Mouse (Mus musculus): Measurements from ENCODE around the gene Cdh6. TPM values are rescaled to one million over a fixed set of nuclear protein-coding genes. Genes with fewer than 3 reads are reported as not detected.
A peak's percentile ranks its signal among the peaks of the same experiment; 100 is the strongest.

The Cdh6 gene
- polyA plus RNA-seq, 1 experiment from 2014 or later = 11.4 TPM

DNA sequence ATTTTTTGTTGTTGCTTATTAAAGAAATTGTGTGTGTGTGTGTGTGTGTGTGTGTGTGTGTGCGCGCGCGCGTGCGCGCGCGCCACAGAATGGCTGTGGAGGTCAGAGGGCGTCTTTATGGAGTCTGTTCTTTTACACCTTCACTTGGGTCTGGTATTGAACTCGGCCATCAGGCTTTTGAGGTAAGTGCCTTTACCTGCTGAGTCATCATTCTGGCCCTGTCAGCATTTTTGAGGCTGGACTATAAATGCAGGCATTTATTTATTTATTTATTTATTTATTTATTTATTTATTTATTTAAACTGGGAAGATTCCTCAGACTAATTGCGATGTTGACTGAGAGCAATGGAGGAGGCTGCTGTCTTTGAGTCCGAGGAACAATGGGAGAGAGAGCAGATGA lies 109.8 kb downstream of the Cdh6 start:
- H3K36me3 ChIP-seq (ENCODE audit: control insufficient read depth, insufficient read depth, low read length) = no peaks in the 10 kb centered on the region
- H3K4me3 ChIP-seq (replicated peaks; ENCODE audit: low read depth, low read length) = no peak overlapping the region
- ATAC-seq (ENCODE audit: low FRiP score, low TSS enrichment) (no peak), DNase-seq (no peak)
- H3K27me3 ChIP-seq (ENCODE audit: control insufficient read depth, insufficient read depth, low read length) = no peaks in the 10 kb centered on the region
- no peak overlapping the region for H3K27ac ChIP-seq (replicated peaks; ENCODE audit: low read depth, low read length)
- no peak overlapping the region for H3K9ac ChIP-seq (replicated peaks; ENCODE audit: low read length)
- H3K4me2 ChIP-seq (ENCODE audit: low read length) = no peak overlapping the region
- 96% methylated on average over 13 of the region's 13 CpGs for WGBS
- no peaks in the 10 kb centered on the region for H3K9me3 ChIP-seq (ENCODE audit: control insufficient read depth, low read length)
- H3K4me1 ChIP-seq (ENCODE audit: control insufficient read depth, insufficient read depth, low read length) = peaks cover 4% of the 10 kb centered on the region; the same call in 1 of the 2 replicates

DNA sequence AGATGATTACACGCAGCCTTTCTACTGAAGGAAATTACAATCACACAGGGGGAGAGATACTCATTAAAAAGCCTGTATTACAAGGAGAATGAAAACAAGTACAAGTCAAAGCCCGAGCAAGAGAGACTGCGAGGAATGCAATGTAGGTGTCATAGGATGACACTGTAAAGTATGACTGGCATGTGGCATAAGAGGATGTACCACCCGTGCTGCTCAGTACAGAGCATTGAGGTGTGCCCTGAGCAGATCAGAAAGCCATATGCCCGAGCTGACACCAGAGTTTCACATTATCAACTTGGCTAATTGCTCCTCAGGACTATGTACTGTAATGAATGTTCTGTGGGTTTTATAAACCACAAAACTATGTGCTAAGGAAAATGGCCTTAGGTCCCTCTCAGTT lies 115.7 kb downstream of the Cdh6 start:
- Histone ChIP-seq H3K27ac (replicated peaks; ENCODE audit: low read depth, low read length) (no peak overlapping the region), H3K36me3 (ENCODE audit: control insufficient read depth, insufficient read depth, low read length) (peaks cover 1% of the 10 kb centered on the region; the same call in 1 of the 2 replicates), H3K9me3 (ENCODE audit: control insufficient read depth, low read length) (no peaks in the 10 kb centered on the region), H3K9ac (replicated peaks; ENCODE audit: low read length) (no peak overlapping the region), H3K4me2 (ENCODE audit: low read length) (no peak overlapping the region), H3K4me3 (replicated peaks; ENCODE audit: low read depth, low read length) (no peak overlapping the region), H3K27me3 (ENCODE audit: control insufficient read depth, insufficient read depth, low read length) (no peaks in the 10 kb centered on the region), H3K4me1 (ENCODE audit: control insufficient read depth, insufficient read depth, low read length) (no peaks in the 10 kb centered on the region)
- WGBS = 65% methylated on average over 5 of the region's 5 CpGs
- ATAC-seq (ENCODE audit: low FRiP score, low TSS enrichment) (no peak), DNase-seq (no peak)

- no peak overlapping the region for H3K9ac ChIP-seq (replicated peaks; ENCODE audit: low read length)
- DNase-seq = no peak
- H3K9me3 ChIP-seq (ENCODE audit: control insufficient read depth, low read length) = no peaks in the 10 kb centered on the region
- 52% methylated on average over 10 of the region's 10 CpGs for WGBS
- peaks cover 3% of the 10 kb centered on the region; the same call in 1 of the 2 replicates for H3K36me3 ChIP-seq (ENCODE audit: control insufficient read depth, insufficient read depth, low read length)
- H3K4me3 ChIP-seq (replicated peaks; ENCODE audit: low read depth, low read length) = no peak overlapping the region
- H3K27ac ChIP-seq (replicated peaks; ENCODE audit: low read depth, low read length) = no peak overlapping the region
- H3K4me2 ChIP-seq (ENCODE audit: low read length) = no peak overlapping the region
- H3K4me1 ChIP-seq (ENCODE audit: control insufficient read depth, insufficient read depth, low read length) = no peaks in the 10 kb centered on the region
- H3K27me3 ChIP-seq (ENCODE audit: control insufficient read depth, insufficient read depth, low read length) = no peaks in the 10 kb centered on the region
- 0 out of 2 replicates have a peak, but pooled peaks have one; percentile 24 for ATAC-seq (ENCODE audit: low FRiP score, low TSS enrichment)
Measured at GRCm38 (mm10) chr15:13057302-13057701, 116.2 kb downstream of the Cdh6 start.

DNA sequence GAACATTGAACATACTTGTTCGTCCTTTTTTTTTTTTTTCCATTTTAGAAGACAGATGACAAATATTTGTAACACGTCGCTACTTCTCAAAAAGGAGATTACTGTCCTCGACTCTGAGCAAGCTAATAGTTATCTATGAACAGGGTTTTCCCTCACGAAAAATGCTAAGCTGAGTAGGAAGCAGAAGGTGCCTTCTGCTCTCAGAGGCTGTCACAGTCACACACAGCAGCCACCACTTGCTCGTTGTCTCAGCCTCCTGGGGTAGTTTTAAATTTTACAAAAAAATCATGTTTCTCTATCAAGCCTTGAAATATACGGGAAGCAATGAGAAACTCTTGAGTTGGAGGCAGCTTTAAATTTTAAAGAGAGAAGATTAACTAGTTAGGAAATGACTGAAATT lies 125.6 kb downstream of the Cdh6 start:
- Histone ChIP-seq H3K27me3 (ENCODE audit: control insufficient read depth, insufficient read depth, low read length) (no peaks in the 10 kb centered on the region), H3K36me3 (ENCODE audit: control insufficient read depth, insufficient read depth, low read length) (peaks cover 8% of the 10 kb centered on the region; the same call in 1 of the 2 replicates), H3K9ac (replicated peaks; ENCODE audit: low read length) (no peak overlapping the region), H3K4me2 (ENCODE audit: low read length) (no peak overlapping the region), H3K4me1 (ENCODE audit: control insufficient read depth, insufficient read depth, low read length) (no peaks in the 10 kb centered on the region), H3K27ac (replicated peaks; ENCODE audit: low read depth, low read length) (no peak overlapping the region), H3K4me3 (replicated peaks; ENCODE audit: low read depth, low read length) (no peak overlapping the region), H3K9me3 (ENCODE audit: control insufficient read depth, low read length) (no peaks in the 10 kb centered on the region)
- DNase-seq (no peak), ATAC-seq (ENCODE audit: low FRiP score, low TSS enrichment) (no peak)
- 82% methylated on average over 7 of the region's 7 CpGs for WGBS

GRCm38 (mm10) chr15:13034436-13034835 lies 139.0 kb downstream of the Cdh6 start:
- no peak overlapping the region for H3K27ac ChIP-seq (replicated peaks; ENCODE audit: low read depth, low read length)
- no peaks in the 10 kb centered on the region for H3K9me3 ChIP-seq (ENCODE audit: control insufficient read depth, low read length)
- H3K27me3 ChIP-seq (ENCODE audit: control insufficient read depth, insufficient read depth, low read length) = no peaks in the 10 kb centered on the region
- no peak overlapping the region for H3K9ac ChIP-seq (replicated peaks; ENCODE audit: low read length)
- H3K36me3 ChIP-seq (ENCODE audit: control insufficient read depth, insufficient read depth, low read length) = no peaks in the 10 kb centered on the region
- no peak for ATAC-seq (ENCODE audit: low FRiP score, low TSS enrichment)
- peak; percentile 11 for DNase-seq
- H3K4me2 ChIP-seq (ENCODE audit: low read length) = no peak overlapping the region
- H3K4me1 ChIP-seq (ENCODE audit: control insufficient read depth, insufficient read depth, low read length) = no peaks in the 10 kb centered on the region
- WGBS = 74% methylated on average over 16 of the region's 16 CpGs
- no peak overlapping the region for H3K4me3 ChIP-seq (replicated peaks; ENCODE audit: low read depth, low read length)

DNA sequence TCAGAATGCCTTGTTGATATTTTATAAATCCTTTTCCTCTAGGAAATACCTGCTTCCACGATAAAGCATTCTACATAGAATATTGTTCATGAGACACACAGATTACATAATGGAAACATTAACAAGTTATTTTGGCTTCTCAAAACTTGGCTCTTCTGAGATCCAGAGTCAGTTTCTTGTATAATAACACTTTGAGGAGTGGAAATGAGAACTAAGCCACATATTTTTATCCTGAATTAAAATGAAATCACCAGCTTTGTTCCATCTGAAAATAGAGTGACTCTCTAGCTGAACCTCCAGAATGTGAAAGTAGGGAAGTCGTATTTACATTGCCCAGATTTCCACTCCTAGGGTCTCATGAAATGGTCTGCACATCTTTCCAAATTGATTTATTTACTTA lies 142.8 kb downstream of the Cdh6 start:
- no peak for ATAC-seq (ENCODE audit: low FRiP score, low TSS enrichment)
- Histone ChIP-seq H3K27ac (replicated peaks; ENCODE audit: low read depth, low read length) (no peak overlapping the region), H3K4me2 (ENCODE audit: low read length) (no peak overlapping the region), H3K9me3 (ENCODE audit: control insufficient read depth, low read length) (no peaks in the 10 kb centered on the region), H3K9ac (replicated peaks; ENCODE audit: low read length) (no peak overlapping the region), H3K27me3 (ENCODE audit: control insufficient read depth, insufficient read depth, low read length) (no peaks in the 10 kb centered on the region), H3K4me3 (replicated peaks; ENCODE audit: low read depth, low read length) (no peak overlapping the region), H3K4me1 (ENCODE audit: control insufficient read depth, insufficient read depth, low read length) (no peaks in the 10 kb centered on the region), H3K36me3 (ENCODE audit: control insufficient read depth, insufficient read depth, low read length) (no peaks in the 10 kb centered on the region)
- DNase-seq = no peak
- WGBS = 89% methylated on average over 2 of the region's 2 CpGs

DNA sequence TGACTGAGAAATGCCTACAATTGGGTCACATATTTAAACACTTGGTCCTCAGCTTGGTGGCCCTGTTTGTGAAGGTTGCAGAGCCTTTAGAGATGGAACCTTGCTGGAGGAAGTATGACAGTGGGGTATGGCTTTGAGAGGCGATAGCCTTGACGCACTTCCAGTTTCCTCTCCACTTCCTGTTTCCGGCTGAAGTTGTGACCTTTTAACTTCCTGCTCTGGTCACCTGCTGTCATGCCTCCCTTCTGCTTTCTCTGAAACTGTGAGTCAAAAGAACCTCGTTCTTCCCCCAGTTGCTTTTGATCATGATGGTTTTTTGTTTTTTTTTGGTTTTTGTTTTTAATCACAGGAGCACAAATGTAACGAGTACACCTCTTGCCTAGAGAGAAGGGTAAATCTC lies 146.0 kb downstream of the Cdh6 start:
- Histone ChIP-seq H3K27me3 (ENCODE audit: control insufficient read depth, insufficient read depth, low read length) (no peaks in the 10 kb centered on the region), H3K4me1 (ENCODE audit: control insufficient read depth, insufficient read depth, low read length) (no peaks in the 10 kb centered on the region), H3K36me3 (ENCODE audit: control insufficient read depth, insufficient read depth, low read length) (no peaks in the 10 kb centered on the region), H3K27ac (replicated peaks; ENCODE audit: low read depth, low read length) (no peak overlapping the region), H3K9ac (replicated peaks; ENCODE audit: low read length) (no peak overlapping the region), H3K4me2 (ENCODE audit: low read length) (no peak overlapping the region), H3K9me3 (ENCODE audit: control insufficient read depth, low read length) (no peaks in the 10 kb centered on the region), H3K4me3 (replicated peaks; ENCODE audit: low read depth, low read length) (no peak overlapping the region)
- no peak for DNase-seq
- WGBS = 85% methylated on average over 5 of the region's 5 CpGs
- ATAC-seq (ENCODE audit: low FRiP score, low TSS enrichment) = no peak

GRCm38 (mm10) chr15:13016756-13017357 lies 156.6 kb downstream of the Cdh6 start:
- 87% methylated on average over 2 of the region's 2 CpGs for WGBS
- Histone ChIP-seq H3K36me3 (ENCODE audit: control insufficient read depth, insufficient read depth, low read length) (no peaks in the 10 kb centered on the region), H3K9me3 (ENCODE audit: control insufficient read depth, low read length) (peaks cover 6% of the 10 kb centered on the region; the same call in 1 of the 2 replicates), H3K9ac (replicated peaks; ENCODE audit: low read length) (no peak overlapping the region), H3K27me3 (ENCODE audit: control insufficient read depth, insufficient read depth, low read length) (no peaks in the 10 kb centered on the region), H3K4me3 (replicated peaks; ENCODE audit: low read depth, low read length) (no peak overlapping the region), H3K4me2 (ENCODE audit: low read length) (no peak overlapping the region), H3K4me1 (ENCODE audit: control insufficient read depth, insufficient read depth, low read length) (no peaks in the 10 kb centered on the region), H3K27ac (replicated peaks; ENCODE audit: low read depth, low read length) (no peak overlapping the region)
- DNase-seq = no peak
- no peak for ATAC-seq (ENCODE audit: low FRiP score, low TSS enrichment)

DNA sequence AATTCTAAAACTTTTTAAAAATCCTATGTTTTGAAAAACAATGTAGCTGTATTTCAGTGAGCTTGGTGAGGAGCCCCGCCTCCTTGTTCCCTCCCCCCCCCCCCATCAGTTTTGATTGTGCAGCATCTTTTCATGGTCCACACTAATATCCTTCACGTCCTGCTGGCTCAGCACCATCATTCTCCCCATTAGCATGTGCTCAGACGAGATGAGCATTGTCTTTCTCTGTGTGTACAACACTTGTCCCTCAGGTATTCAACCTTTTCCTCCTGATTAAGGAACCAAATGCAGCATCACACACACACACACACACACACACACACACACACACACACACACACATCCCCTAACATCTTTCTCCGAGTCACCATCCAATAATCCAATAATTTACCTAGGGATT lies 164.7 kb downstream of the Cdh6 start:
- H3K4me2 ChIP-seq (ENCODE audit: low read length) = no peak overlapping the region
- no peak overlapping the region for H3K4me3 ChIP-seq (replicated peaks; ENCODE audit: low read depth, low read length)
- no peaks in the 10 kb centered on the region for H3K36me3 ChIP-seq (ENCODE audit: control insufficient read depth, insufficient read depth, low read length)
- 56% methylated on average over 4 of the region's 4 CpGs for WGBS
- no peaks in the 10 kb centered on the region for H3K4me1 ChIP-seq (ENCODE audit: control insufficient read depth, insufficient read depth, low read length)
- H3K9me3 ChIP-seq (ENCODE audit: control insufficient read depth, low read length) = no peaks in the 10 kb centered on the region
- no peak for DNase-seq
- H3K27me3 ChIP-seq (ENCODE audit: control insufficient read depth, insufficient read depth, low read length) = no peaks in the 10 kb centered on the region
- H3K9ac ChIP-seq (replicated peaks; ENCODE audit: low read length) = no peak overlapping the region
- ATAC-seq (ENCODE audit: low FRiP score, low TSS enrichment) = no peak
- H3K27ac ChIP-seq (replicated peaks; ENCODE audit: low read depth, low read length) = no peak overlapping the region

Measured in midbrain, embryonic 14.5 days (tissue).